Mouse (Mus musculus) midbrain, embryonic 14.5 days (tissue): Measurements from ENCODE around the gene Ly75. TPM values are rescaled to one million over a fixed set of nuclear protein-coding genes. Genes with fewer than 3 reads are reported as not detected.

Source experiments
- ATAC-seq: fragments of 200-750 bp; cut with Nextera tagmentation; 2 replicates; pipeline ENCODE4 v1.8.0; 2017; ENCODE audit warnings: moderate number of reproducible peaks, moderate library complexity; ENCODE audit not compliant: low FRiP score, low TSS enrichment
- DNase-seq: peaks from one replicate; pipeline ENCODE4 v3.0.0-alpha.2; 2015
- H3K27ac ChIP-seq: fragments of 300-500 bp; sonication (generic); replicated peaks from 2 replicates; pipeline ENCODE4 v1.5.1; 2014; ENCODE audit warnings: mild to moderate bottlenecking, low read depth, low read length, moderate library complexity
- H3K27me3 ChIP-seq: fragments of 300-500 bp; sonication (generic); 2 replicates; pipeline ENCODE4 v1.6.1; 2014; ENCODE audit warnings: low read length, control low read depth, mixed read lengths; ENCODE audit not compliant: control insufficient read depth, insufficient read depth
- H3K36me3 ChIP-seq: fragments of 300-500 bp; sonication (generic); 2 replicates; pipeline ENCODE4 v1.6.1; 2014; ENCODE audit warnings: low read length, control low read depth; ENCODE audit not compliant: control insufficient read depth, insufficient read depth
- H3K4me1 ChIP-seq: fragments of 300-500 bp; sonication (generic); 2 replicates; pipeline ENCODE4 v1.6.1; 2014; ENCODE audit warnings: mild to moderate bottlenecking, antibody characterized with exemption, low read length, control low read depth; ENCODE audit not compliant: control insufficient read depth, insufficient read depth
- H3K4me2 ChIP-seq: fragments of 300-500 bp; sonication (generic); 2 replicates; pipeline ENCODE4 v1.6.1; 2014; ENCODE audit warnings: mild to moderate bottlenecking, low read length, moderate library complexity
- H3K4me3 ChIP-seq: fragments of 300-500 bp; sonication (generic); replicated peaks from 2 replicates; pipeline ENCODE4 v1.5.1; 2014; ENCODE audit warnings: low read depth, low read length
- H3K9ac ChIP-seq: fragments of 300-500 bp; sonication (generic); replicated peaks from 2 replicates; pipeline ENCODE4 v1.6.1; 2014; ENCODE audit warnings: mild to moderate bottlenecking, low read length, moderate library complexity
- H3K9me3 ChIP-seq: fragments of 300-500 bp; sonication (generic); 2 replicates; pipeline ENCODE4 v1.6.1; 2016; ENCODE audit warnings: low read length, control low read depth, mixed read lengths; ENCODE audit not compliant: control insufficient read depth
- WGBS: fragments of 180-500 bp; shearing (Covaris S2); extraction: QIAGEN DNeasy Blood & Tissue Kit; methylation state at CpG from one replicate; pipeline ENCODE4 v1.1.7; 2014; 5-methylcytosine and 5-hydroxymethylcytosine counted together
- polyA plus RNA-seq: library from polyadenylated mRNA; unstranded; fragments of >200 nt; fragmentation: Nextera tagmentation; extraction: Ambion mirVana; gene quantifications from 2 replicates; pipeline ENCODE4 v1.2.1, GENCODE M21; 2014

Gene Ly75
- polyA plus RNA-seq, 1 experiment from 2014 or later, result 0.96 TPM

DNA sequence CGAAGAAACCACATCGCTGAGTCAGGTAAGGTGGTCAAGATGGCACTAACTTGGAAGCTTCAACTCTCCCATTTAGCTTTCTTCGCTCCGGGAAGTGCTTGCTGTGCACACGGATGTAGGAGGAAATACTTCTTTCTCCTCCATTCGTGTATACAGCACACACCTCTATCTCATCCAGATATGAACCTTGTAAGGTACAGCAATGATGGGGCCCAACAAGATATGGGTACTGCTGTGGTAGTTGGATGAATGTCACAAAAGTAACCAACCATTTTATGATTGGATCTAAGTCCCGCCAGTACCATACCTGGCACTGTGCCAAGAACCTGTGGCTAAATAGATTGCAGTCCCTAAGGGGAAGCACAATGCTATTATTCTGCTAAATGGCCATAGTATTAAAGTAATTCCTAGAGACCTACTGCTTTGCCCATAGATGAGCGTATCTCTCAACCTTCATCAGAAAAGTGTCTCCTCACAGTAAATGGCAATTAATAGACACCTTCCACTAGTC lies 97.9 kb downstream of the Ly75 start:
- H3K4me3 ChIP-seq, result no peak overlapping the region
- H3K4me1 ChIP-seq, result peaks cover 13% of the 10 kb centered on the region
- WGBS, result 90% methylated on average over 8 of the region's 8 CpGs
- ATAC-seq (no peak), DNase-seq (peak; percentile 16)
- no peak overlapping the region for H3K4me2 ChIP-seq
- no peak overlapping the region for H3K9ac ChIP-seq
- H3K27ac ChIP-seq, result no peak overlapping the region
- H3K9me3 ChIP-seq, result no peaks in the 10 kb centered on the region
- H3K36me3 ChIP-seq, result no peaks in the 10 kb centered on the region
- peaks cover 17% of the 10 kb centered on the region for H3K27me3 ChIP-seq

DNA sequence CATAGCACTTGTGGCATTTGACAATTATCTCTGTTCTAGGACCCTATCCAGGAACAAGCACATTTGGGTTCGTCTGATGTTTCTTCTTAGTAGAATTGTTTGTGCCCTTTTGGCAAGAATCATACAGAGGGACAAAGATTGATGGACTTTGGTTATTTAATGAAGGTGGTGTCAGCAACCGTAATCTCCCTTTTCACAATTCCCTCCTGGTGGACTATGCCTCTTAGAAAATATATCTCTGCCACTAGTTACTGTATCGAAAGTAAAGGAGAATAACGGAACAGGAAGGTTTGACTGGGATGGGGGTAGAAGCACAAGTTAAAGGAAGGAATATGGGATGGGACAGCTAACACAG lies 98.7 kb downstream of the Ly75 start, which contains the start of gene Cd302:
Gene Cd302, minus strand, starts transcription at position 22 of the 355 bp plus-strand sequence.
- Histone ChIP-seq H3K9ac (peak within 1 kb of the TSS; percentile 61), H3K4me2 (peak within 1 kb of the TSS; percentile 91), H3K4me1 (peaks cover 13% of the 10 kb centered on the region), H3K27me3 (peaks cover 17% of the 10 kb centered on the region), H3K36me3 (no peaks in the 10 kb centered on the region), H3K9me3 (no peaks in the 10 kb centered on the region), H3K4me3 (peak within 1 kb of the TSS; percentile 43), H3K27ac (no peak within 1 kb of the TSS)
- 68% methylated on average over 4 of the region's 4 CpGs for WGBS
- ATAC-seq (no peak), DNase-seq (peak; percentile 6)

DNA sequence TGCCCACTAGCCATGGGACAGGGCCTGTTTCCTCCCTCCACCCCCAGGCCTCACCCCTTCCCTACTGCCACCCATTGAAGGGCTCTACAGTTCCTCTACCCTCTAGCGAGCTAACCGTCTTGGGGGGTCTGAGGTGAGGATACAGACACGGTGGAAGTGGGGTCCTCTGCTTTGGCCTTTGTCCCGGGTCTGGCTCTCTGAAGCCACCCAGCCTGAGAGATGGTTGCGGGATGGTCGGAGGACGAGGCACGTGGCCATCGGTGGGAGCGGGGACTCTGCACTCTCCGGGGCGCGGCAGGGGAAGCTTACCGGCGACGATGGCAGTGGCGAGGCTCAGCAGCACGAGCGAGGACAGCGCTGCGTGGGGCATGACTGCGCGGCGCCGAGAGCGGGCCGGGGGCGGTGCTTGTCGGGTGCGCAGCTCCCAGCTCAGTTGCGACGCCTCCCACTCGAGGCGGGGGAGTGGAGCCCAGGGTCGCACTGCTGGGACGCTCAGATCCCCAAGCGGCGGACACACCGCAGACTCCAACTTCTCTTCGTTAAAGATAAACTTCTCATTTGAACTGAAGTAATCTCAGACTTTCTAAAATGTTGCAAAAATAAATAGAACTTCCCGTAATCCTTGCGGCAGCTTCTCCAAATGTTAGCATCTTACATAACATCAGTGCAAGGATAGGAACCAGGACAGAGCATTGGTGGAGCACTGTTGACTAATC lies 99.2 kb downstream of the Ly75 start:
- Histone ChIP-seq H3K4me3 (peak overlapping the region; percentile 43), H3K4me1 (peaks cover 13% of the 10 kb centered on the region), H3K27me3 (peaks cover 17% of the 10 kb centered on the region), H3K4me2 (peak overlapping the region; percentile 91), H3K9me3 (no peaks in the 10 kb centered on the region), H3K36me3 (no peaks in the 10 kb centered on the region), H3K9ac (peak overlapping the region; percentile 61), H3K27ac (no peak overlapping the region)
- ATAC-seq, result peak; percentile 64
- peak; percentile 75 for DNase-seq
- under 1% methylated on average over 42 of the region's 42 CpGs for WGBS

DNA sequence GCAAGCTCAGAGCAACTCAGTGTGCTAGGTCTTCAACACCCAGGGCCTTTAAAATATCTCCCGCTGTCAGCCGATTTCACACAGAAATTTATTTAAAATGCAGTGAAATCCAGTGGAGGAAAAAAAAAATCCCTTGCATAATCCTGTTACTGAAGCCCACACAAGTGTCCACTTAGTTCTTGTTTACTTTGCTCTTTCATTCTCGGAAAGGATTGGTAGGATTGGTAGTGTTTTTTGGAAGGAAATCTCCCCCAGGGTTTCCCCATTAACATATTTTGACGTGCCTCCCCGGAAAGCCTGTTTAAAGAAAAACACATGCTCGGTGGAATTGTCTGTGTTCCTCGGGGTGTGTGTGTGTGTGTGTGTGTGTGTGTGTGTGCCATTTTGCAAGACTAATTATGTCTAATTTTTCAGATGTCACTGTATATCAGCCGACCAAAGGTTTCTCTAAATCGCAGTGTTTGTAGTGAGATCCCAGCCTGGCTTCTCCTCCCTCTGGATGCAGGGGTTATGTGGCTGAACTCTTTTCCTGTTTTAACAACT lies 99.8 kb downstream of the Ly75 start:
- H3K27me3 ChIP-seq, result peaks cover 17% of the 10 kb centered on the region
- peak overlapping the region; percentile 43 for H3K4me3 ChIP-seq
- H3K36me3 ChIP-seq, result no peaks in the 10 kb centered on the region
- 5% methylated on average over 9 of the region's 9 CpGs for WGBS
- H3K9me3 ChIP-seq, result no peaks in the 10 kb centered on the region
- peak overlapping the region; percentile 61; the same call in 1 of the 2 replicates for H3K9ac ChIP-seq
- ATAC-seq (no peak), DNase-seq (peak; percentile 46)
- H3K27ac ChIP-seq, result no peak overlapping the region
- peaks cover 13% of the 10 kb centered on the region for H3K4me1 ChIP-seq
- H3K4me2 ChIP-seq, result peak overlapping the region; percentile 91

DNA sequence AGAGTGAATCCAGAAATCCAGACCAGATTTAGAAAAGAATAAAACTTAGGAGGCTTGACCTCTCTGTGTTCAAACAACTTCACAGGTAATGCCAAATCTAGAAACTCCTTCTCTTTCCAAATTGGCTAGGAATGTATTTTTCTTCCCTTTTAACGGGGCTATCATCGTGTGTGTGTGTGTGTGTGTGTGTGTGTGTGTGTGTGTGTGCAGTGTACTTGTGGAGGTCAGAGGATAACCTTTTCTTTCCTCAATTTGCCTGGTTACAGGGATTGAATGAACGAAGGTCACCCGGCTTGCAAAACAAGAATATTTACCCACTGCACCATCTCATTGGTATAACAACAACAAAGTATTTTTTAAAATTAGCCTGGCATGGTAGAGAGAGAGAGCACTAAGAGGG lies 100.5 kb downstream of the Ly75 start:
- DNase-seq, result no peak
- Histone ChIP-seq H3K36me3 (no peaks in the 10 kb centered on the region), H3K4me1 (peaks cover 13% of the 10 kb centered on the region), H3K27ac (no peak overlapping the region), H3K9ac (no peak overlapping the region), H3K4me2 (no peak overlapping the region), H3K4me3 (no peak overlapping the region), H3K9me3 (no peaks in the 10 kb centered on the region), H3K27me3 (peaks cover 17% of the 10 kb centered on the region)
- no peak for ATAC-seq
- WGBS, result 84% methylated on average over 4 of the region's 4 CpGs

DNA sequence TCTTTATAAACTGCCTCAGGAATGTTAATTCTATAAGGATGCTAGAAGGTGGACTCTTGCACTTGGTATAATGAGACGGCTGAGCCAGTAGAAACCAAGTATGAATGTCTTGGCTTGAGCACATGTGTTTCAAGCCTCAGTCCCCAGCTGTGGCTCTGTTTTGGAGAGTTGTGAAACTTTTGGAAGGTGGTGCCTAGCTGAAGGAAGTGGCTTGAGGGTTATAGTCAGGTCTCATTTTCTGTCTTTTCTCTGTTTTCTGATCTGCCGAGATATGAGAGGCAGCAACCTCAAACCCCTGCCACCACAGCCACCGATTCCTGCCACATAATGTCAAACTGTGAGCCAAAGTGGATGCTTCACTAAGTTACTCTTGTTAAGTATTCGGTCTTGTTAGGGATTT lies 104.5 kb downstream of the Ly75 start:
- H3K4me3 ChIP-seq, result no peak overlapping the region
- H3K4me1 ChIP-seq, result peaks cover 7% of the 10 kb centered on the region
- no peak for DNase-seq
- no peak for ATAC-seq
- H3K36me3 ChIP-seq, result no peaks in the 10 kb centered on the region
- H3K27me3 ChIP-seq, result 0 out of 2 replicates have a peak, but pooled peaks cover 3% of the 10 kb centered on the region
- H3K9ac ChIP-seq, result no peak overlapping the region
- H3K27ac ChIP-seq, result no peak overlapping the region
- 97% methylated on average over 4 of the region's 4 CpGs for WGBS
- no peaks in the 10 kb centered on the region for H3K9me3 ChIP-seq
- H3K4me2 ChIP-seq, result no peak overlapping the region

DNA sequence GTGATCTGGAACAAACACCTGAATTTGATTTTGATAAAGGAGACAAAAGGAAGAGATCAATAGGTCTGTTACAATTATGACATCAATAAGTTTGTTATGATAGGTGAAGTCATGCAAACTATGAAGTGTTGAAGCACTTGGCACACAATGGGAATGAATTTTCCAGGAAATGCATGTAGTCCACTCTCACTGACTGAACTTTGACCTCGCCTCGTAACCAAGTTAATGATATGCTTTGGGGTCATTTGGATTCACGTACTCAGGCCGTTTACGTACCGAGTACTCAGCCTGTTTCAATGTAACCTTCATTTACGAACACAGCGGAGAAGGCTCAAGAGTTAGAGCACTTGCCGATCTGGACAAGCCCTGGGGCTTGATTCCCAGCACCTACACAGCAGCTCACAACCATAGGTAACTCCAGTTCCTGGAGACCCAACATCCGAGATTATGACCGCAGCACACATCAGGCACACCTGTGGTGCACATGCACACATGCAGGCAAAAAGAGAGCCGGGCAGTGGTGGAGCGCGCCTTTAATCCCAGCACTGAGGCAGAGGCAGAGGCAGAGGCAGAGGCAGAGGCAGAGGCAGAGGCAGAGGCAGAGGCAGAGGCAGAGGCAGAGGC lies 113.1 kb downstream of the Ly75 start:
- Histone ChIP-seq H3K27ac (no peak overlapping the region), H3K4me3 (no peak overlapping the region), H3K4me1 (no peaks in the 10 kb centered on the region), H3K27me3 (no peaks in the 10 kb centered on the region), H3K9me3 (no peaks in the 10 kb centered on the region), H3K4me2 (no peak overlapping the region), H3K36me3 (no peaks in the 10 kb centered on the region), H3K9ac (no peak overlapping the region)
- DNase-seq (no peak), ATAC-seq (no peak)
- WGBS, result 95% methylated on average over 14 of the region's 14 CpGs

DNA sequence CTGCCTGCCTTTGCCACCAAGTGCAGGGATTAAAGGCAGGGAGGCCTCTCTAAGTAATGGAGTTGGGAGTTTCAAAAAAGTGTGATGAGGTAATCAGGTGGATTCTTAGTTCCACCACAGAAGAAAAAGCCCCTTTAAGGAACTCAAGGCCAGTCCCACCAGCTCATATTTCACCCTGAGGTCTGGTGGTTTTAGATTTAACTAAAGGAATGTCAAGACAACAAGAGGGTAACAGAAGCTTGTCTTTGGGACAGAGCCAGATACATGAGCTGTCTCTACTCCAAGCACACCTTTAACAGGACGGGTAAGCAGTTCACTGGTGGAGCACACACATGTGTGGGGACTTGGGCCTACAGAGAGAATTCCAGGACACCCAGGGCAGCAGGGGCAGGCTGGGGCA lies 115.5 kb downstream of the Ly75 start:
- Histone ChIP-seq H3K27ac (no peak overlapping the region), H3K4me1 (no peaks in the 10 kb centered on the region), H3K36me3 (no peaks in the 10 kb centered on the region), H3K4me2 (no peak overlapping the region), H3K27me3 (no peaks in the 10 kb centered on the region), H3K9me3 (no peaks in the 10 kb centered on the region), H3K4me3 (no peak overlapping the region), H3K9ac (no peak overlapping the region)
- no peak for ATAC-seq
- no peak for DNase-seq
- 71% methylated on average over 1 of the region's 1 CpGs for WGBS
